Mouse (Mus musculus) heart, adult 11 months (tissue): ENCODE measurements around the gene Clec4a2.
"Not testable (repeated sequence)": the region's sequence is repeated elsewhere in the genome, so short reads cannot be mapped to it uniquely, and the experiment has no call there.

Experiments used
- DNase-seq: peaks from one replicate; pipeline ENCODE4 v3.0.0; 2022

Gene Clec4a2

GRCm38 (mm10) chr6:123106128-123106527 is at the start of gene Clec4a2:
TSS of gene Clec4a2 (plus strand) at chr6:123106428.
- DNase-seq: not testable (repeated sequence)

- DNase-seq: no peak
These were observed 10.9 kb upstream of the Clec4a2 start for GRCm38 (mm10) chr6:123095125-123095843.

GRCm38 (mm10) chr6:123123195-123123594 is 17.0 kb downstream of the Clec4a2 start:
- no peak for DNase-seq

GRCm38 (mm10) chr6:123127173-123127572 is 20.9 kb downstream of the Clec4a2 start:
- no peak for DNase-seq

GRCm38 (mm10) chr6:123137766-123138526 is 31.7 kb downstream of the Clec4a2 start:
- not testable (repeated sequence) for DNase-seq

GRCm38 (mm10) chr6:123170106-123170505 is 63.9 kb downstream of the Clec4a2 start:
- peak; percentile 90 for DNase-seq

GRCm38 (mm10) chr6:123171040-123171439 is 64.8 kb downstream of the Clec4a2 start:
- DNase-seq: no peak

GRCm38 (mm10) chr6:123172593-123172992 is 66.4 kb downstream of the Clec4a2 start, which contains the start of gene Clec4b2:
TSS of gene Clec4b2 (plus strand) at chr6:123172893.
- DNase-seq: no peak

GRCm38 (mm10) chr6:123175549-123175948 is 69.3 kb downstream of the Clec4a2 start:
- no peak for DNase-seq

- not testable (repeated sequence) for DNase-seq
These were observed 78.6 kb downstream of the Clec4a2 start for GRCm38 (mm10) chr6:123184862-123185261.
